In the genomic region with DNA sequence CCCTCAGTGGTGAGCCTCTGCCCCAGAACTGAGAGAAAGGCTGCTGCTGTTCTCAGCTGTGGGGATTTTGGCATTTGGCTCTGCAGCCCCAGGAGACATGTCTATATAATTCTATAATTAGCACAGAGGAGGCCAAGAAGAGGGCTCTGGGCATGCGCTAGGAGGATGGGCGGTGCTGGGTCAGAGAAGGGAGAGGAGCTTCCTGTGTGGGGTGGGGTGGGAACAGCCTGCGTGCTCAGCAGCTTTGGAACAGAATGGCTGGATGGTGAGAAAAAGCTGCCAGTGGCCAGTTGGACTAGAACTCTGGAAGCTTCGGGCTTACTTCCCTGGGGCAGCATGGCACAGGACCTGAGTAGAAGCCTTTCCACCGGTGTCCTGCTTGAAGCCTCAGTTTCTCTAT, we compare ENCODE assay signal across 9 mouse cellular contexts. TPM values are rescaled to one million over a fixed set of nuclear protein-coding genes. Genes with fewer than 3 reads are reported as not detected.
DNase-seq lines count a peak whose midpoint lies in the region; ATAC-seq lines count a peak whose summit lies in the region.
"Had no signal": no experiment of that assay in that cellular context is flagged by ENCODE, and none has a peak within 500 bp of the region (broad histone marks: within the 10 kb centered on the region; RNA-seq: fewer than 3 reads in every experiment).

No protein-coding gene starts in this region.

- no peak overlapping the region for H3K9ac ChIP-seq in midbrain, embryonic 11.5 days (ENCODE audit: low read length)
- no peak overlapping the region for H3K9ac ChIP-seq in midbrain, embryonic 16.5 days (ENCODE audit: low read depth, low read length)
- H3K9ac ChIP-seq in heart, embryonic 14.5 days (ENCODE audit: low read length): peak overlapping the region; percentile 52; the same call in 1 of the 2 replicates
- H3K9ac ChIP-seq in midbrain, embryonic 14.5 days (replicated peaks; ENCODE audit: low read length): 0 out of 2 replicates have a peak overlapping the region, but pooled peaks have one; percentile 12
- H3K9ac ChIP-seq: neural tube, embryonic 12.5 days had no signal

- no peaks in the 10 kb centered on the region for H3K36me3 ChIP-seq in midbrain, embryonic 11.5 days (ENCODE audit: control insufficient read depth, insufficient read depth, low read length)
- H3K36me3 ChIP-seq in midbrain, embryonic 16.5 days (ENCODE audit: control insufficient read depth, insufficient read depth, low read length): no peaks in the 10 kb centered on the region
- H3K36me3 ChIP-seq in heart, embryonic 14.5 days (ENCODE audit: control insufficient read depth, insufficient read depth, low read length): no peaks in the 10 kb centered on the region
- H3K36me3 ChIP-seq in midbrain, embryonic 14.5 days (ENCODE audit: control insufficient read depth, insufficient read depth, low read length): no peaks in the 10 kb centered on the region
- H3K36me3 ChIP-seq: neural tube, embryonic 12.5 days had no signal

- no peaks in the 10 kb centered on the region for H3K9me3 ChIP-seq in midbrain, embryonic 11.5 days (ENCODE audit: control insufficient read depth, low read length)
- no peaks in the 10 kb centered on the region for H3K9me3 ChIP-seq in midbrain, embryonic 16.5 days (replicated peaks; ENCODE audit: control insufficient read depth, low read length, poor library complexity, severe bottlenecking)
- no peaks in the 10 kb centered on the region for H3K9me3 ChIP-seq in heart, embryonic 14.5 days (ENCODE audit: control insufficient read depth, low read length)
- no peaks in the 10 kb centered on the region for H3K9me3 ChIP-seq in midbrain, embryonic 14.5 days (ENCODE audit: control insufficient read depth, low read length)
- H3K9me3 ChIP-seq: neural tube, embryonic 12.5 days had no signal

- H3K27ac ChIP-seq in midbrain, embryonic 11.5 days (ENCODE audit: low read depth, low read length): no peak overlapping the region
- H3K27ac ChIP-seq in midbrain, embryonic 16.5 days (ENCODE audit: low read length): no peak overlapping the region
- peak overlapping the region; percentile 68 to 85 for H3K27ac ChIP-seq in heart, embryonic 14.5 days (replicated peaks in 1 of 2; ENCODE audit: control insufficient read depth in 1 of 2, insufficient read depth in 1 of 2, low read depth in 2 of 2, low read length in 2 of 2)
- H3K27ac ChIP-seq in midbrain, embryonic 14.5 days (replicated peaks; ENCODE audit: low read depth, low read length): 0 out of 2 replicates have a peak overlapping the region, but pooled peaks have one; percentile 8
- H3K27ac ChIP-seq: neural tube, embryonic 12.5 days had no signal

- no peaks in the 10 kb centered on the region for H3K27me3 ChIP-seq in midbrain, embryonic 11.5 days (ENCODE audit: control insufficient read depth, insufficient read depth, low read length)
- H3K27me3 ChIP-seq in midbrain, embryonic 16.5 days (ENCODE audit: control insufficient read depth, insufficient read depth, low read depth, low read length): no peaks in the 10 kb centered on the region
- H3K27me3 ChIP-seq in heart, embryonic 14.5 days (ENCODE audit: control insufficient read depth, insufficient read depth, low read length): no peaks in the 10 kb centered on the region
- no peaks in the 10 kb centered on the region for H3K27me3 ChIP-seq in midbrain, embryonic 14.5 days (ENCODE audit: control insufficient read depth, insufficient read depth, low read length)
- H3K27me3 ChIP-seq: neural tube, embryonic 12.5 days had no signal

- DNase-seq in midbrain, embryonic 11.5 days (ENCODE audit: low spot score, missing footprints): peak; percentile 83
- DNase-seq in adrenal gland, postnatal 36 days: peak; percentile 73 to 85
- peak; percentile 84 to 89 for DNase-seq in kidney, postnatal 4 days
- peak; percentile 49 for DNase-seq in midbrain, embryonic 14.5 days
- DNase-seq in thymus, postnatal 36 days: peak; percentile 49 to 68
- DNase-seq in yolk sac, embryonic 10.5 days (ENCODE audit: low spot score): no peak

- H3K4me2 ChIP-seq in midbrain, embryonic 11.5 days: no peak overlapping the region
- no peak overlapping the region for H3K4me2 ChIP-seq in midbrain, embryonic 16.5 days (ENCODE audit: low read length)
- peak overlapping the region; percentile 41; the same call in 1 of the 2 replicates for H3K4me2 ChIP-seq in heart, embryonic 14.5 days (ENCODE audit: low read length)
- H3K4me2 ChIP-seq in midbrain, embryonic 14.5 days (ENCODE audit: low read length): no peak overlapping the region
- H3K4me2 ChIP-seq: neural tube, embryonic 12.5 days had no signal

- 75% methylated on average over 5 of the region's 5 CpGs for WGBS in midbrain, embryonic 11.5 days
- 68% methylated on average over 5 of the region's 5 CpGs for WGBS in midbrain, embryonic 16.5 days
- WGBS in heart, embryonic 14.5 days: 36% methylated on average over 5 of the region's 5 CpGs
- 74% methylated on average over 5 of the region's 5 CpGs for WGBS in midbrain, embryonic 14.5 days

- no peak overlapping the region for H3K4me3 ChIP-seq in midbrain, embryonic 11.5 days (ENCODE audit: low read depth, low read length)
- no peak overlapping the region for H3K4me3 ChIP-seq in midbrain, embryonic 16.5 days (ENCODE audit: low read depth, low read length)
- H3K4me3 ChIP-seq in heart, embryonic 14.5 days (ENCODE audit: control insufficient read depth in 1 of 2, insufficient read depth in 1 of 2, low read depth in 1 of 2, low read length in 2 of 2): no peak overlapping the region
- no peak overlapping the region for H3K4me3 ChIP-seq in midbrain, embryonic 14.5 days (replicated peaks; ENCODE audit: low read depth, low read length)
- H3K4me3 ChIP-seq: neural tube, embryonic 12.5 days had no signal

- H3K4me1 ChIP-seq in midbrain, embryonic 11.5 days (ENCODE audit: control insufficient read depth, insufficient read depth, low read length): no peaks in the 10 kb centered on the region; the same call in 1 of the 2 replicates
- H3K4me1 ChIP-seq in midbrain, embryonic 16.5 days (ENCODE audit: control insufficient read depth, insufficient read depth, low read length): no peaks in the 10 kb centered on the region
- H3K4me1 ChIP-seq in heart, embryonic 14.5 days (ENCODE audit: control insufficient read depth in 2 of 2, insufficient read depth in 2 of 2, low read length in 2 of 2): peaks cover 28 to 33% of the 10 kb centered on the region in 2 experiments
- 0 out of 2 replicates have a peak, but pooled peaks cover 3% of the 10 kb centered on the region for H3K4me1 ChIP-seq in midbrain, embryonic 14.5 days (ENCODE audit: control insufficient read depth, insufficient read depth, low read length)

- ATAC-seq in midbrain, embryonic 11.5 days (ENCODE audit: low FRiP score): no peak
- ATAC-seq in midbrain, embryonic 16.5 days: no peak
- ATAC-seq in heart, embryonic 14.5 days (ENCODE audit: insufficient number of reproducible peaks, insufficient read depth, low FRiP score, low read depth): peak; percentile 74
- no peak for ATAC-seq in midbrain, embryonic 14.5 days (ENCODE audit: low FRiP score, low TSS enrichment)

RNA-seq across cellular contexts. Expression of a gene that starts 12.6 kb away (rescaled TPM):
- 282 and 288 TPM in 2 replicates for polyA plus RNA-seq in midbrain, embryonic 11.5 days (2014; fragmentation: Nextera tagmentation; extraction: Ambion mirVana)
- 665 and 671 TPM in 2 replicates for polyA plus RNA-seq in midbrain, embryonic 16.5 days (2015; fragmentation: Nextera tagmentation; extraction: Ambion mirVana)
- 100 to 1,000 TPM in 1 of 2 experiments, 10 to 100 TPM in 1; 94.0 to 130 TPM for total RNA-seq in adrenal gland, postnatal 36 days (2021)
- 98.9 and 118 TPM in 2 replicates for polyA plus RNA-seq in heart, embryonic 14.5 days (2014; fragmentation: Nextera tagmentation; extraction: Ambion mirVana)
- 621 and 628 TPM in 2 replicates for polyA plus RNA-seq in midbrain, embryonic 14.5 days (2014; fragmentation: Nextera tagmentation; extraction: Ambion mirVana)

RNA-seq across cellular contexts. Expression of a gene that starts 33.0 kb away (rescaled TPM):
- 50.8 and 54.7 TPM in 2 replicates for polyA plus RNA-seq in midbrain, embryonic 11.5 days (2014; fragmentation: Nextera tagmentation; extraction: Ambion mirVana)
- polyA plus RNA-seq in midbrain, embryonic 16.5 days (2015; fragmentation: Nextera tagmentation; extraction: Ambion mirVana): 52.3 and 56.8 TPM in 2 replicates
- 10 to 100 TPM; 58.8 to 76.2 TPM for total RNA-seq in adrenal gland, postnatal 36 days (2021)
- polyA plus RNA-seq in heart, embryonic 14.5 days (2014; fragmentation: Nextera tagmentation; extraction: Ambion mirVana): 49.7 and 51.0 TPM in 2 replicates
- 57.6 and 66.0 TPM in 2 replicates for polyA plus RNA-seq in midbrain, embryonic 14.5 days (2014; fragmentation: Nextera tagmentation; extraction: Ambion mirVana)

RNA-seq across cellular contexts. Expression of a gene that starts 33.0 kb away (rescaled TPM):
- polyA plus RNA-seq in midbrain, embryonic 11.5 days (2014; fragmentation: Nextera tagmentation; extraction: Ambion mirVana): 62.2 and 64.1 TPM in 2 replicates
- 70.4 and 71.8 TPM in 2 replicates for polyA plus RNA-seq in midbrain, embryonic 16.5 days (2015; fragmentation: Nextera tagmentation; extraction: Ambion mirVana)
- 10 to 100 TPM; 37.2 to 39.8 TPM for total RNA-seq in adrenal gland, postnatal 36 days (2021)
- polyA plus RNA-seq in heart, embryonic 14.5 days (2014; fragmentation: Nextera tagmentation; extraction: Ambion mirVana): 42.1 and 42.6 TPM in 2 replicates
- 67.3 and 72.9 TPM in 2 replicates for polyA plus RNA-seq in midbrain, embryonic 14.5 days (2014; fragmentation: Nextera tagmentation; extraction: Ambion mirVana)

Comparison
In these comparisons a context has a peak if more than half of its experiments do, and no peak if none do; other contexts are left out.
1. H3K27ac ChIP-seq: peak in heart, embryonic 14.5 days (2 of 2) and midbrain, embryonic 14.5 days (single experiment); none in midbrain, embryonic 11.5 days (single experiment) and midbrain, embryonic 16.5 days (single experiment).
2. H3K9ac ChIP-seq: peak in heart, embryonic 14.5 days (single experiment) and midbrain, embryonic 14.5 days (single experiment); none in midbrain, embryonic 11.5 days (single experiment) and midbrain, embryonic 16.5 days (single experiment).